Mouse (Mus musculus): Measurements from ENCODE around the gene Tmem200a. TPM values are rescaled to one million over a fixed set of nuclear protein-coding genes. Genes with fewer than 3 reads are reported as not detected.

The Tmem200a gene
- polyA plus RNA-seq, 1 experiment, result 8.9 TPM

DNA sequence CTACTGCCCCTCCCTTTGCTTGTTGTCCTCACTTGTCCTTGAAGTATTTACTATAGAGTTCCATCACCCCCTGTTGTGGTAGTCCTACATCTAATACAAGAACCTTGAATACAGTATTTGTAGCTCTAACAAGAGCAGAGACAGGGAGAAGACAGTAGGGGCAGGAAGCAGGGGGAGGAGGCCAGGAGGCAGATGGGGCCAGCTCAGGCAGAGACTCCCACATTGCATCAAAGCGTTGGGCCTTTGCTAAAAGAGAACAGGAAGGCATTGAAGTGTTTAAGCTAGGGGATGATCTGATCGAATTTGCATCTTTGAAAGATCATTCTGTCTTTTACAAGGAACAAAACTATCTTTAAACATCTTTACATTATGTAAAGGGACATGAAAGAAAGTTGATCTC is 133.0 kb downstream of the Tmem200a start:
- no peak overlapping the region for H3K4me3 ChIP-seq (ENCODE audit: insufficient read depth, low read length)
- H3K27ac ChIP-seq (ENCODE audit: insufficient read depth, low read length), result no peak overlapping the region
- no peaks in the 10 kb centered on the region for H3K4me1 ChIP-seq (ENCODE audit: control insufficient read depth, insufficient read depth, low read length)
- TF ChIP-seq CTCF (IDR thresholded peaks at IDR 0.05; ENCODE audit: extremely low read depth, insufficient read depth, low read length), result no peak
- no peak for TF ChIP-seq POLR2A (IDR thresholded peaks at IDR 0.05; ENCODE audit: extremely low read depth, insufficient read depth, low read length)

DNA sequence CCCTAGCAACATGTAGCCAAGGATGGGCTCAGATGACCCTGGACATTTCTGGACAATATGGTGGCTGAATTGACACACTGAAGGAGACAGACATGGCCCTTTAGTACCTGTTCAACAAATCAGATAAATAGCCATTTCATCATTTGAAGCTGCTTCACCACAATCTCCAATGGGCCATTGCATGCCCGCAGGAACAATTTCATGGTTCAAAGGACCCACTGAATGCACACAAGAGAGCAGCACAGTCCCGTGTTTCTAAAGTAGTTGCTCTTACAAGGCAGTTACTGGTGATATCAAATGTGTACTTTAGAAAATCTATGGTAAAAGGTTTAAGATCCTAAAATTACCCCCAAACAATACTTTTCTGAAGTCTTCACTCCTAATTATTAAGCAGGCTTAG is 134.2 kb downstream of the Tmem200a start:
- Histone ChIP-seq H3K4me3 (ENCODE audit: insufficient read depth, low read length) (no peak overlapping the region), H3K4me1 (ENCODE audit: control insufficient read depth, insufficient read depth, low read length) (no peaks in the 10 kb centered on the region), H3K27ac (ENCODE audit: insufficient read depth, low read length) (no peak overlapping the region)
- TF ChIP-seq CTCF (IDR thresholded peaks at IDR 0.05; ENCODE audit: extremely low read depth, insufficient read depth, low read length), result no peak

GRCm38 (mm10) chr10:25931796-25932195 is 147.1 kb downstream of the Tmem200a start:
- no peak overlapping the region for H3K4me3 ChIP-seq (ENCODE audit: insufficient read depth, low read length)
- H3K4me1 ChIP-seq (ENCODE audit: control insufficient read depth, insufficient read depth, low read length), result no peaks in the 10 kb centered on the region
- H3K27ac ChIP-seq (ENCODE audit: insufficient read depth, low read length), result no peak overlapping the region
- no peak for TF ChIP-seq POLR2A (IDR thresholded peaks at IDR 0.05; ENCODE audit: extremely low read depth, insufficient read depth, low read length)
- TF ChIP-seq CTCF (IDR thresholded peaks at IDR 0.05; ENCODE audit: extremely low read depth, insufficient read depth, low read length), result no peak

- Histone ChIP-seq H3K4me1 (ENCODE audit: control insufficient read depth, insufficient read depth, low read length) (no peaks in the 10 kb centered on the region), H3K27ac (ENCODE audit: insufficient read depth, low read length) (no peak overlapping the region)
Measured at GRCm38 (mm10) chr10:25929401-25930150, 149.3 kb downstream of the Tmem200a start.

DNA sequence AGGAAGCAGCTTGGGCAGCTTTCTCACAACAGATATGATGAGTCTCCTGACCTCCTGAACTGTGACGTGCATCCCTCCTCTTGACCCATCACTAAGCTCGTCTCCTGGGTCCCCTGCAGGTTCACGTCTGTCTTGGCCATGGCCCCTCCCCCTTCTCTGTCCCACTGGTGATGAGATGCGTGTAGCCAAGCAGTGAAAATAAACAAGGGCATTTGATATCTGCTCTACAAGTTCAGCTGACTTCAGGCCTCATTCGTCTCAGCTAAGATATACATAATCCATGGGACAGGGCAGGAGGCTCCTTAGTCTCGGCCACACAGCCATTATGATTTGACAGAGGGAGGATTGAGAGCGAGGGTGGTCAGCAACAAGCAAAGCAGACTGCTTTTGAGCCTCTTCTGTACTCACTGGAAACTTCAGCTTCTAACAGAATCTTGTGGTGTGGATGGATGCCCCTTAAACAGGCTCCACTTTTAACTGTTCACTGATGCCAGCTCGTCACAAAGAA is 149.9 kb downstream of the Tmem200a start:
- no peak for TF ChIP-seq POLR2A (IDR thresholded peaks at IDR 0.05; ENCODE audit: extremely low read depth, insufficient read depth, low read length)
- TF ChIP-seq CTCF (IDR thresholded peaks at IDR 0.05; ENCODE audit: extremely low read depth, insufficient read depth, low read length), result no peak
- Histone ChIP-seq H3K27ac (ENCODE audit: insufficient read depth, low read length) (no peak overlapping the region), H3K4me3 (ENCODE audit: insufficient read depth, low read length) (no peak overlapping the region), H3K4me1 (ENCODE audit: control insufficient read depth, insufficient read depth, low read length) (no peaks in the 10 kb centered on the region)

More at GRCm38 (mm10) chr10:25929401-25930150, 149.3 kb downstream of the Tmem200a start:
- H3K4me3 ChIP-seq (ENCODE audit: insufficient read depth, low read length), result no peak overlapping the region
- TF ChIP-seq POLR2A (IDR thresholded peaks at IDR 0.05; ENCODE audit: extremely low read depth, insufficient read depth, low read length) (no peak), CTCF (IDR thresholded peaks at IDR 0.05; ENCODE audit: extremely low read depth, insufficient read depth, low read length) (no peak)

- no peak for TF ChIP-seq CTCF (IDR thresholded peaks at IDR 0.05; ENCODE audit: extremely low read depth, insufficient read depth, low read length)
- no peak for TF ChIP-seq POLR2A (IDR thresholded peaks at IDR 0.05; ENCODE audit: extremely low read depth, insufficient read depth, low read length)
- Histone ChIP-seq H3K27ac (ENCODE audit: insufficient read depth, low read length) (no peak overlapping the region), H3K4me1 (ENCODE audit: control insufficient read depth, insufficient read depth, low read length) (no peaks in the 10 kb centered on the region), H3K4me3 (ENCODE audit: insufficient read depth, low read length) (no peak overlapping the region)
Measured at GRCm38 (mm10) chr10:25928448-25928786, 150.4 kb downstream of the Tmem200a start.

DNA sequence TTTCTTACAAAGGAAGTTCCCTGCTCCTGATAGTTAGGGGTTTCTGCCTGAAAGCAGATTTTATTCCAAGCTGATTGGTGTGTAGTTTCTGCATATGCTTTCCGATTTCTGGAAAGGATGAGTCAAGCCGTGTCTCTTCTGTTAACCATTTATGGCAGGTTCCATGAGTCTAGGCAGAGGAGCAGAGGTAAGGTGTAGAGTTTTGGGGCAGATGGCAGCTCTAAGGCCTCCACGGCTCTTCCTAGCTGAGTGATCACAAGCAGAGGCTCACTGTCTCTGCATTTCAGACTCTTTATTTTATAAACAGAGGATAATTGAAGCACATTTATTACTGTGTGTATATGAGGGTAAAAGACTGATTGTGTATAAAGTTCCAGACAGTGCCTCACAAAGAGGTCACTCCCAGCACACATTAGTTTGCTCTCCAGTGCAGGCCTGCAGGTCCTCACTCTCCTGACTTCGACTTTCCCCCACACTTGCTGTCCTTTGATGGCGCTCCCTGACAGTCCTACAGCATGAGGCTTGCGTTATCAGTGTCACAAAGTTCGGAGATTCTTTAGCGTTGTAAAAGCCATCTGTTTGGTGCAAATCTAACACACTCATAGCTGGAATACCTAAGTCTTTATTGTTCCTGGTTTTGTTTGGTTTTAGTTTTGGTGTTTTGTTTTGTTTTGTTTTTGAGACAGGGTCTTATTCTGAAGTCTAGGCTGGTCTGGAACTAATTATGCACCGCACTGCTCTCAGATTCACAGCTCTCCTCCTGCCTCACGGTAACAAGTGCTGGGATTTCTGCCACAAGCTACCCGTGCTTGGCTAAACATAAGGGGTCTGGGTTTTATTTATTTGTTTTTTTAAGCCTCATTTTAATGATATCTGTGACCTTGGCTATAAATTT is 151.1 kb downstream of the Tmem200a start:
- no peaks in the 10 kb centered on the region for H3K4me1 ChIP-seq (ENCODE audit: control insufficient read depth, insufficient read depth, low read length)
- H3K27ac ChIP-seq (ENCODE audit: insufficient read depth, low read length), result no peak overlapping the region
- TF ChIP-seq POLR2A (IDR thresholded peaks at IDR 0.05; ENCODE audit: extremely low read depth, insufficient read depth, low read length) (no peak), CTCF (IDR thresholded peaks at IDR 0.05; ENCODE audit: extremely low read depth, insufficient read depth, low read length) (no peak)
- H3K4me3 ChIP-seq (ENCODE audit: insufficient read depth, low read length), result no peak overlapping the region

DNA sequence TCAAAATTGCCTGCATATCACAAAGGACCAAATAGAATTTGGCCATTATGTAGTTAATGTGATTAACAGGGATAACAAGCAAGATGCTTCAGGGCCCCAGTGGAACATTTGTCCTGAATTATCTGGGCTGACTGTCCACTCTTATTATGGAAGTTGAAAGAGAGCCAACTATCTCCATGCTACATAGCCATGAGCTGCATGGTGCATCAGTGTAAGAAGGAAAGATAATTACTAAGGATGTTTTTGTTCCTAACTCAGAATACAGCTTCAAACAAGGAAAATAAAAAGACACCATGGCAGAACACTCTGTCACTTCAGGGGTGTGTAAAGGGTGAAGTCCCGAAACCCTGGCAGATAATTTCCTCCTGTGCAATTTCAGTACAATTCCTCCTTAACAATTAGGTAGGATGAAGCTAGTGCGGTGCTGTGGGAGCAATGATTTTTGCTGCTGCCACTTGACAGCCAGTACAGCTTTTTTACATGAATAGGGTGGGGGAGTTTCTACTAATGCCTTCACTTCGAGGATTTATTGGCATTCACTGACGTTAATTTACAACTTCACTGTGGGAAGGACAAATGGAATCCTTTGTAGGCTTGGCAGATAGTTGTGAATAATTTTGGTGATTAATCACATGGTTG is 158.1 kb downstream of the Tmem200a start:
- Histone ChIP-seq H3K4me3 (ENCODE audit: insufficient read depth, low read length) (no peak overlapping the region), H3K4me1 (ENCODE audit: control insufficient read depth, insufficient read depth, low read length) (no peaks in the 10 kb centered on the region), H3K27ac (ENCODE audit: insufficient read depth, low read length) (no peak overlapping the region)
- TF ChIP-seq CTCF (IDR thresholded peaks at IDR 0.05; ENCODE audit: extremely low read depth, insufficient read depth, low read length) (no peak), POLR2A (IDR thresholded peaks at IDR 0.05; ENCODE audit: extremely low read depth, insufficient read depth, low read length) (no peak)

DNA sequence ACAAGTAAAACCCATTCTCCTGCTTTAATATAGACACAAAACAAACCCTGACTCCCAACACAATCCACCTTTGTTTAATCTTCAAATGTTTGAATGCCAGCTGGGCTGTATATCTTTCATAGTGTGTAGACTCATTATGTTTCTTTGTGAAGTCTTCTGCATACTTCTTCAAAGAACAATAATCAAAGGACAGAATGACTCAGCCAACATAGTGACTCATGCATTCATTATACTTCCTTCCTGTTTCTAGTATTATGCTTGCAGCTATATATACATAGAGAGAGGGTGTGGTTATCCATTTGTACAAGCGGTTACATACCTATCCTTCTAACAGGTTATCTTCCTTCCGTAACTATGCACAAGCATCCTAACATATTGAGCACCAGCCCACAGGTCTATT is 160.7 kb downstream of the Tmem200a start:
- Histone ChIP-seq H3K4me1 (ENCODE audit: control insufficient read depth, insufficient read depth, low read length) (no peaks in the 10 kb centered on the region), H3K27ac (ENCODE audit: insufficient read depth, low read length) (no peak overlapping the region), H3K4me3 (ENCODE audit: insufficient read depth, low read length) (no peak overlapping the region)
- TF ChIP-seq CTCF (IDR thresholded peaks at IDR 0.05; ENCODE audit: extremely low read depth, insufficient read depth, low read length) (no peak), POLR2A (IDR thresholded peaks at IDR 0.05; ENCODE audit: extremely low read depth, insufficient read depth, low read length) (no peak)
